Mouse (Mus musculus): ENCODE data around the gene Gxylt2. TPM values are rescaled to one million over a fixed set of nuclear protein-coding genes. Genes with fewer than 3 reads are reported as not detected.

Gxylt2 gene
- polyA plus RNA-seq, 1 experiment, result 0.02 TPM

DNA sequence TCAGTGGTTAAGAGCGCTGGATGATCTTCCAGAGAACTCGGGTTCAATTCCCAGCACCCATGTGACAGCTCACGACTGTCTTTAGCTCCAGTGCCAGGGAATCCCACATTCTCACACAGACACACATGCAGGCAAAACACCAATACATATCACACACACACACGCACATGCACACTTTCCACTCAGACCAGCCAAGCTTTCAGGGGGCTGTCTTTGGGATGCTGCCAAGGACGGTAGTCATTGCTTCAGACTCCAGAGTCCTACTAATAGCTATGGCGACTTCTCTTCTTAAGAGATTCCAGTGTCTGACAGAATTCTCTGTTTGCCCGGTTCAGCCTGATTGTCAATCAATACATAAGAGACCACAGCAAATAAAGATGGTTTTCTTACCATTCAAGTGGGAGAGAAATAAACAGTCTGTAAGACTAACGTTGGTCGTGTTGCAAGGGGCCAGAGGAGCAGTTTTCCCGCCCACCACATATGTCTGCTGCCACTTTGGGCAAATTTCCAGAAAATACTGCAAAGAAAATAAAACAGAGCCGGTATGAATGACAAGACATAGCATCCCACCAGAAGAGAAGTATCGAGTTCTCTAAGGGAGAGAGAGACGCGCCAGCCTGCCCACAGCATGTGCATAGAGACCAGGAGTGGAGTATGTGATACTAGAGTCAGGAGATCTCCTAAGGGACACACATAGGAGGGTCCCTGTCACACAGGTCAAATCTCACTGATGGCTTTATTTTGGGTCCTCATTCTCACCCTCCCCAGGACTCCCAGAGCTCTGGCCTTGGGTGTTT, 88.6 kb downstream of the Gxylt2 start:
- Histone ChIP-seq H3K4me1 (no peaks in the 10 kb centered on the region), H3K9me3 (peaks cover 11% of the 10 kb centered on the region), H3K36me3 (replicated peaks; ENCODE audit: low read length) (no peaks in the 10 kb centered on the region), H3K27me3 (replicated peaks) (no peaks in the 10 kb centered on the region), H3K4me3 (replicated peaks) (no peak overlapping the region)
- TF ChIP-seq FLI1 (IDR thresholded peaks at IDR 0.05; ENCODE audit: low read length), result no peak
- no peak for TF ChIP-seq GATA1 (IDR thresholded peaks at IDR 0.05; ENCODE audit: borderline replicate concordance, low read length)

DNA sequence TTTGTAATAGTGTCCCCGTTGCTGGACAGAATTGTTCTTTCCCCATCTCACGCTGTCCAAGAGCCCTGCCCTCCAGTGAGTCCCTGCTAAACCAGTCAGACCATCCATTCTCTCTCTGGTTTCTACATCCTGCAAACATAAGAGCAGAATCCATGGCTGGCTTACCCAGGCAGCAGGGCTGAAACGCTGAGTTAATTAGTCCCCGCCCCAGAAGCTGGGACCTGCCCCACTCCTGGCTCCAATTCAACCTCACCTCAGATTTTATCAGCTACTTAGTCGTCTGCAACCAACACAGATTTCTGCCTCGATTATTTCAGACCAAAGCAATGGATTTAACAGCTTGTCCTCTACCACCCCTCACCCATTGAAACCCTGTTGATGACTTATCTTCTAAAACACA, 91.3 kb downstream of the Gxylt2 start:
- H3K36me3 ChIP-seq (replicated peaks; ENCODE audit: low read length), result no peaks in the 10 kb centered on the region
- peaks cover 17% of the 10 kb centered on the region for H3K9me3 ChIP-seq
- H3K27me3 ChIP-seq (replicated peaks), result no peaks in the 10 kb centered on the region
- no peak overlapping the region for H3K4me3 ChIP-seq (replicated peaks)
- TF ChIP-seq FLI1 (IDR thresholded peaks at IDR 0.05; ENCODE audit: low read length) (no peak), GATA1 (IDR thresholded peaks at IDR 0.05; ENCODE audit: borderline replicate concordance, low read length) (no peak)
- no peaks in the 10 kb centered on the region for H3K4me1 ChIP-seq

DNA sequence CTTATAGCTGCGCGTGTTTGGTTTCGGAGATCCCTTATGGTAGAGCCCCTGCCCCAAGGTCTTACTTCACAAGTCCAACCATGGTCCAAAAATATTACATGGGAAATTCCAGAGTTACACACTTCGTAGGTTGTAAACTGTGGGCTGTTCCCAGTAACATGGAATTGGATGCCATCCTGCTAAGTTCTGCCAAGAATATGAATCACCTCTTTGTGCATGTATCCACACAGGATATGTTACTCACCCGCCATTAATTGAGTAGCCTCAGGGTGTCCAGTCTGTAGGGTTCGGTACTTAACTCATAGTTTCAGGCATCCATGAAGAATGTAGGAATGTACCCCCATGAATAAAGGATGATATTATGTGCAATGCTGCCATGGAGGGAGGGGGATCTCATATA, 94.8 kb downstream of the Gxylt2 start:
- TF ChIP-seq FLI1 (IDR thresholded peaks at IDR 0.05; ENCODE audit: low read length) (no peak), GATA1 (IDR thresholded peaks at IDR 0.05; ENCODE audit: borderline replicate concordance, low read length) (no peak)
- Histone ChIP-seq H3K4me3 (replicated peaks) (no peak overlapping the region), H3K27me3 (replicated peaks) (no peaks in the 10 kb centered on the region), H3K4me1 (no peaks in the 10 kb centered on the region), H3K36me3 (replicated peaks; ENCODE audit: low read length) (no peaks in the 10 kb centered on the region), H3K9me3 (peaks cover 11% of the 10 kb centered on the region)

DNA sequence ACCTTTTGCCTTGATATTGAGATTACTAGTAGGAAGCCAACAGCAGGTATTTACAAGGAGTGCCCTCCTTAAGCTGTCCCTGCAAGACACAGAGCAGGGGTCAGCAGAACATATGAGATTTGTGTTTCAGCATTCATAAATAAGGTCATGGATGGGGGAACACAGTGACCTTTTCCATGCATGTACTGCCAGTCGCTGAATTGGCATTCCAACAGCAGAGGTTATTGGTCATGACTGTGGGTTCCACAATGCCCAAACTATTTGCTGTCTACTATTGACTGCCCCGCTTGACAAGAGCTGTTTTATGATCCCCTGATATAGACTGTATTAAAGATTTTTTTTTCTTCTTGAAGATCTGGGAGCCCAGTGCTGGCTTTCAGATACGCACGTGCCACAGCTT, 95.2 kb downstream of the Gxylt2 start:
- Histone ChIP-seq H3K4me3 (replicated peaks) (no peak overlapping the region), H3K36me3 (replicated peaks; ENCODE audit: low read length) (no peaks in the 10 kb centered on the region), H3K4me1 (no peaks in the 10 kb centered on the region), H3K27me3 (replicated peaks) (no peaks in the 10 kb centered on the region), H3K9me3 (peaks cover 11% of the 10 kb centered on the region)
- no peak for TF ChIP-seq GATA1 (IDR thresholded peaks at IDR 0.05; ENCODE audit: borderline replicate concordance, low read length)
- TF ChIP-seq FLI1 (IDR thresholded peaks at IDR 0.05; ENCODE audit: low read length), result no peak

DNA sequence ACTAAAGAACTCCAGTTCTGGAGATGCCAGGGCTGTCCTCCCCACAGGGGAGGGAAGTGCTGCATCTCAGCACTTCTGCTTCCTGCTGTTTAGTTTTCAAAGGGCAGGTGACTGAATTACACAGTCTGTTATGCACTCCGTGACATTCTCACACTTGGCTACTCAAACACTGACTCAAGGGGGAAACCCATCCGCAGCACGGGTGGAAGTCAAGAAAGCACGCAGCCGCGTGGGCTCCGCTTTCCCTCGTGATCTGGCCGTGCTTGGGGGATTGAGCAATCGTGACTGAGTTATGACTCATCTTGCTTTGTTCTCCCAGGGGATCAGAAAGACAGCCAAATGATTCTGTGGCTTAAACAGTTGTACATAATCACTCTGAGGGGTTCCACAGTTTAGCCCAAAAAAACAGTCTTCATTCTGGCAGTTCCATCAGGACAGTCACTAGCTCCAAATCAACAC, 96.0 kb downstream of the Gxylt2 start:
- H3K36me3 ChIP-seq (replicated peaks; ENCODE audit: low read length), result no peaks in the 10 kb centered on the region
- no peak overlapping the region for H3K4me3 ChIP-seq (replicated peaks)
- H3K9me3 ChIP-seq, result peaks cover 11% of the 10 kb centered on the region
- H3K27me3 ChIP-seq (replicated peaks), result no peaks in the 10 kb centered on the region
- no peaks in the 10 kb centered on the region for H3K4me1 ChIP-seq
- TF ChIP-seq GATA1 (IDR thresholded peaks at IDR 0.05; ENCODE audit: borderline replicate concordance, low read length) (no peak), FLI1 (IDR thresholded peaks at IDR 0.05; ENCODE audit: low read length) (no peak)

DNA sequence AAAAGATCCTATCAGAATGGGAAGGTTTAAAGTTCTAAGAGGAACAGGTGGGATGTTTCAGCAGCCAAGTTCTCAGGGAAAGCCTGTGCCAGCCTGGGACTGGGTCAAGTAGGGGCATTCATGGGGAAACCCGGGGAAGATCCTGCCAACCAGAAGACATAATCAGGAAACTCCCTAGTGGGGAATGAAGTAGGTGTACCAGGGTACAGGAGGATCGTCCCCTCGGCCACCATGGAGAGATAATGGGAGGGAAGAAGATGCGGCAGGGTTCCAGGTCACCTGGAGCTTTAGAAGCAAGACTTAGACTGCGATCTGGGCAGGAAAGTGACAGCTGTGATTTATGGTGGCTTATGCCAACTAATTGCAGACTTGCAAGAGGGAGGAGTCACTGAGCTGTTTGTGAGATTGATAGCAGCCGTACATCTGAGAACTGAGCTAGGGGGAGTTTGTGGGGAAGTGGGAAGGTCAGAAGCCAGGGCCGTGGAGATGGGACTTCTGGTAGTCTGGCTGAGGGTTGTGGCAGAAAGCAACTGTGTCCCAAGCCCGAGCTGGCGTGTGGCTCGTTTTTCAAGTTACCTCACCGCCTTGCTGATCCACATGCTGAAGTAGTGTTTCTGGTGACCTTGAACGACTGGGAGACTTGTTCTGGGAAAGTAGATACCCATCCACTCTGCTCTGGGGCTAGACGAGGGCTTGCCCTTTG, 98.0 kb downstream of the Gxylt2 start:
- no peak overlapping the region for H3K4me3 ChIP-seq (replicated peaks)
- no peaks in the 10 kb centered on the region for H3K4me1 ChIP-seq
- H3K36me3 ChIP-seq (replicated peaks; ENCODE audit: low read length), result no peaks in the 10 kb centered on the region
- no peaks in the 10 kb centered on the region for H3K27me3 ChIP-seq (replicated peaks)
- TF ChIP-seq FLI1 (IDR thresholded peaks at IDR 0.05; ENCODE audit: low read length), result no peak
- TF ChIP-seq GATA1 (IDR thresholded peaks at IDR 0.05; ENCODE audit: borderline replicate concordance, low read length), result no peak
- peaks cover 7% of the 10 kb centered on the region; the same call in 1 of the 2 replicates for H3K9me3 ChIP-seq

DNA sequence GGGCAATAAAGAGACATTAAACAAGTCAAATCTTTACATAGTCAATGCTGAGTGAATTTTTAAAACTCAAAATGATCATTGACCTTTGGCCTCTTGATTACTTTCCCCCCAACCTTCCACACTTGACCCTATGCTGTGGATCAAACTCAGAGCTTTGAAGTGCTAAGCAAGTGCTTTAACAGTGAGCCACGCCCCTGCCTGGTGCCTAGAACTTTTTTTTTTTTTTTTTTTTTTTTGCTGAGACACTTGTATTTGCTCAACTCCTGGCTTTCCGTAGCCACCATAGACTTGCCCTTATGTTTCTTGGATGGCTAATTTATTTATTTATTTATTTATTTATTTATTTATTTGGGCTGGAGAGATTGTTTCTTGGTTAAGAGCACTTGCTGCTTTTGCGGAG, 98.7 kb downstream of the Gxylt2 start:
- no peak for TF ChIP-seq FLI1 (IDR thresholded peaks at IDR 0.05; ENCODE audit: low read length)
- no peak for TF ChIP-seq GATA1 (IDR thresholded peaks at IDR 0.05; ENCODE audit: borderline replicate concordance, low read length)
- H3K36me3 ChIP-seq (replicated peaks; ENCODE audit: low read length), result no peaks in the 10 kb centered on the region
- H3K4me3 ChIP-seq (replicated peaks), result no peak overlapping the region
- H3K9me3 ChIP-seq, result peaks cover 7% of the 10 kb centered on the region; the same call in 1 of the 2 replicates
- no peaks in the 10 kb centered on the region for H3K4me1 ChIP-seq
- no peaks in the 10 kb centered on the region for H3K27me3 ChIP-seq (replicated peaks)

DNA sequence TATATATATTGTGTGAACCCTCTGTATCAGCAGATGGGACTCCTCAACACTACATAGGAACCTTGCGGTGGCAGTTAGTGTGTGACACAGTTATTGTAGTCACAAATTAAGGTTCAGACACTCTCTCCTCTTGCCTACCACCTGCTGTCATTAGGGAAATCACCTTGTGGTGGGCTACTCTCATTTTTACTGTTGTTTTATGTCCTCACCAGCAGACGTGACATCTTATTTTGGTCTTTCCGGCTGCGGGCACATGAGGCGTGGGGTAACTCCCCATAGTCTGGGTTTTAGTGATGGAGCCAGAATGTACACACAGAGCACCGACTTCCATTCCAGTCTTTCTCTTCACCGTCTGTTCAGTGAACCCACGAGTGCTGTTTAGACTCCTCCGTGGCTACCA, 102.7 kb downstream of the Gxylt2 start:
- TF ChIP-seq GATA1 (IDR thresholded peaks at IDR 0.05; ENCODE audit: borderline replicate concordance, low read length) (no peak), FLI1 (IDR thresholded peaks at IDR 0.05; ENCODE audit: low read length) (no peak)

DNA sequence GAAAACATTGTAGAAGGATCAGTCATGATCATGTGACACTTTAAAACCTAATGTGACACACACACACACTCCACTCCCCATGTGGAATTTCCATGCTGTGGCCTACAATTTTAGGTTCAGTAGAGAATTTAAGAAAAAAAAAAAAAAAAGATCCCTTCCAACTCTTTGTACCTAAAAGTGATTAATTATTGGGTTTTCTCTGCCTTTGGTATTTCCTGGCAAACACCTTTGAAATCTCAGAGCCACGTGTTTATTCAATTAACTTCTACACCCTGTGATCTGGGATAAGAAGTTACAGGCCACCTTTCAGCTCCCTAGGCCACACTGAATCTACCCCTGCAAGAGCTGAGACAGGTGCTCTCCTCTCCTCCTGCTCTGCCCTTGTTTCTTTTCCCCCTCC, 103.2 kb downstream of the Gxylt2 start:
- Histone ChIP-seq H3K4me1 (no peaks in the 10 kb centered on the region), H3K9me3 (no peaks in the 10 kb centered on the region), H3K36me3 (replicated peaks; ENCODE audit: low read length) (no peaks in the 10 kb centered on the region), H3K27me3 (replicated peaks) (no peaks in the 10 kb centered on the region), H3K4me3 (replicated peaks) (no peak overlapping the region)
- TF ChIP-seq GATA1 (IDR thresholded peaks at IDR 0.05; ENCODE audit: borderline replicate concordance, low read length) (no peak), FLI1 (IDR thresholded peaks at IDR 0.05; ENCODE audit: low read length) (no peak)

More for the DNA sequence above, 102.7 kb downstream of the Gxylt2 start:
- H3K4me3 ChIP-seq (replicated peaks), result no peak overlapping the region
- H3K36me3 ChIP-seq (replicated peaks; ENCODE audit: low read length), result no peaks in the 10 kb centered on the region
- H3K4me1 ChIP-seq, result no peaks in the 10 kb centered on the region
- H3K27me3 ChIP-seq (replicated peaks), result no peaks in the 10 kb centered on the region
- H3K9me3 ChIP-seq, result no peaks in the 10 kb centered on the region

DNA sequence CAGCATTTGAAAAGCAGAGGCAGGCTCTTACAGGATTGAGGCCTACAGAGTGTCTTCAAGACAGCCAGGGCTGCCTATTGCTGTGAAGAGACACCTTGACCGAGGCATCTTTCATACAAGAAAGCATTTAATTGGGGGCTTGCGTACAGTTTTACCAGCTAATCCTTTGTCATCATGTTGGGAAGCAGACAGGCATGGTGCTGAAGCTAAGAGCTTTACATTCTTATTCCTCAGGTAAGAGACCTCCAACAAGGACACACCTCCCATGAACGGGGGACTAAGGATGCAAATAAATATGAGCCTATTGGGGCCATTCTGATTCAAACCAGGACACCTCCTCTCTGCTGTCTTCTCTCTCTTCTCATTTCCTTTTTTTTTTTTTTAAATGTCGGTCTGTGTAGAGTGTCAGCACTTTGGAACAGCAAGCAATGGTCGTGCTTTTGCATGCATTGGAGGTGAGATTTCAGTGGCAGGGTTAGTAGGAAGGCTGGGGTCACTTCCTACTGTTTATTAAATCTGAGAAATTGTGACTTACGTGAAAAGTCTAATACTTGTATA, 103.8 kb downstream of the Gxylt2 start:
- no peak for TF ChIP-seq GATA1 (IDR thresholded peaks at IDR 0.05; ENCODE audit: borderline replicate concordance, low read length)
- TF ChIP-seq FLI1 (IDR thresholded peaks at IDR 0.05; ENCODE audit: low read length), result no peak
- H3K4me3 ChIP-seq (replicated peaks), result no peak overlapping the region

More for the DNA sequence above, 103.8 kb downstream of the Gxylt2 start:
- Histone ChIP-seq H3K4me1 (no peaks in the 10 kb centered on the region), H3K9me3 (no peaks in the 10 kb centered on the region), H3K27me3 (replicated peaks) (no peaks in the 10 kb centered on the region), H3K36me3 (replicated peaks; ENCODE audit: low read length) (no peaks in the 10 kb centered on the region)

Data from megakaryocyte, embryonic 14.5 days (primary cell).